Mouse (Mus musculus): ENCODE measurements around the gene Timm50. TPM values are rescaled to one million over a fixed set of nuclear protein-coding genes. Genes with fewer than 3 reads are reported as not detected.

The Timm50 gene
- polyA plus RNA-seq, 2 experiments: 98.1 to 138 TPM

DNA sequence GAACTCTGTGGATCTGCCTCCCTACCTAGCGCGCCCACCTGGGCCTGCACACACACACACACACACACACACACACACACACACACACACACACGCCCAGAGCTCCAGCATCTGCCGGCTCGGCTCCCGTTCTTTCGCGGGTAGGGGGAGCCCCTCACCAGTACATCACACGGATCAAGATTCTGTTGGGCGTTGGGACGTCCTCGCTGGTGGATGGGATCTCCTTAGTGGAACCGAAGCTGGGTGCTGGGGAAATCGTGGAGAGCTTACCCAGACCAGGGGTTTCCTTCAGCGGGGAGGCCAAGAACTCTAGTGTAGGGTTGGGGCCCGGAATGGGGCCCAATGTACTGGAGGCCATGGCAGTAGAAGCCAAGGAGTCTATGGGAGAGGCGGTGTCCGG lies 21.7 kb downstream of the Timm50 start:
- H3K4me3 ChIP-seq (replicated peaks; ENCODE audit: low read length): peak overlapping the region; percentile 11
- peak overlapping the region; percentile 32 for H3K4me2 ChIP-seq (replicated peaks; ENCODE audit: low read depth, low read length, severe bottlenecking)
- 3% methylated on average over 18 of the region's 18 CpGs for WGBS
- no peak overlapping the region for H3K9ac ChIP-seq (ENCODE audit: low read depth, low read length, severe bottlenecking)
- no peak for DNase-seq (ENCODE audit: low spot score)
- H3K27ac ChIP-seq (replicated peaks; ENCODE audit: low read depth, low read length): no peak overlapping the region
- H3K36me3 ChIP-seq (ENCODE audit: control insufficient read depth, insufficient read depth, low read length): no peaks in the 10 kb centered on the region
- no peak for TF ChIP-seq POLR2A (IDR thresholded peaks at IDR 0.05; ENCODE audit: borderline replicate concordance, extremely low read depth, insufficient read depth, insufficient read length)
- no peak for ATAC-seq (ENCODE audit: low FRiP score, low read depth)
- peaks cover 56% of the 10 kb centered on the region for H3K27me3 ChIP-seq (ENCODE audit: control insufficient read depth, insufficient read depth, low read length)
- H3K9me3 ChIP-seq (ENCODE audit: control insufficient read depth, low read length): no peaks in the 10 kb centered on the region
- no peaks in the 10 kb centered on the region for H3K4me1 ChIP-seq (ENCODE audit: control insufficient read depth, insufficient read depth, low read length)

DNA sequence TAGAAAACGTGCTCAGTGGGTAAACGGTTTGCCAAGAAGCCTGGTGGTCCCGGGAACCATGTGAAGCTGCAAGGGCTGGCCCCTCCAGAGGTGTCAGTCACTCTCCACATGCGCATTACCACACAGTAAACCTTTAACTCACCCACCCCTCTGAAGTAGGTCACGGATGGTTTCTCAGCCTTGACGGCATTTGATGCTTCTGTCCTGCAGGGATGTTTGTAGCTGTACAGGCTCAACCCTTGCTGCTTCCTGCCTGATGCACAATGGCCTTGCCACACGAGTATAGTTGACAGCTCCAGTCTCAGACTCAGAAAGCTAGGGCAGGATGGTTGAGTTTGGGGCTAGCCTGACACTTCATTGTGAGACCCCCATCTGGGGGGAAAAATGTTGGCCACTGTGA lies 31.2 kb downstream of the Timm50 start:
- Histone ChIP-seq H3K36me3 (ENCODE audit: control insufficient read depth, insufficient read depth, low read length) (no peaks in the 10 kb centered on the region), H3K27me3 (ENCODE audit: control insufficient read depth, insufficient read depth, low read length) (no peaks in the 10 kb centered on the region), H3K4me3 (replicated peaks; ENCODE audit: low read length) (no peak overlapping the region), H3K9ac (ENCODE audit: low read depth, low read length, severe bottlenecking) (no peak overlapping the region), H3K9me3 (ENCODE audit: control insufficient read depth, low read length) (no peaks in the 10 kb centered on the region), H3K4me1 (ENCODE audit: control insufficient read depth, insufficient read depth, low read length) (0 out of 2 replicates have a peak, but pooled peaks cover 5% of the 10 kb centered on the region), H3K4me2 (replicated peaks; ENCODE audit: low read depth, low read length, severe bottlenecking) (no peak overlapping the region), H3K27ac (replicated peaks; ENCODE audit: low read depth, low read length) (no peak overlapping the region)
- no peak for DNase-seq (ENCODE audit: low spot score)
- 71% methylated on average over 7 of the region's 7 CpGs for WGBS
- TF ChIP-seq POLR2A (IDR thresholded peaks at IDR 0.05; ENCODE audit: borderline replicate concordance, extremely low read depth, insufficient read depth, insufficient read length): no peak
- ATAC-seq (ENCODE audit: low FRiP score, low read depth): no peak

DNA sequence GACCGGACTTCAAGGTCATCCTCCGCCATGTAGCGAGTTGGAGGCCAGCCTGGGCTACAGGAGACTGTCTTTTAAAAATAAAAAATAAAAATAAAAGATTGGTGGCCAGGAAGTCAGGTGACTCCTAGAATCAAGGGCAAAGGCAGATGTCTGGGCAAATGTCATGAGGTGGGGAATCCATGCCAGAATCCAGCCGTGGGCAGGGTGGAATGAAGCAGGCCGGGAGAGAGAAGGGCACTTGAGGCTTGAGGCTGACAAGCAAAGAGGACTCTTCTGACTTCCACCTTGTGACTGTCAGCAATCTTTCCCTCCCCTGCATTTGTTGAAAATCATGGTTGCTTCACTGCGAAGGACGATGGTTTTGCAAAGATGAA lies 33.6 kb downstream of the Timm50 start:
- peak overlapping the region; percentile 84 for H3K4me2 ChIP-seq (replicated peaks; ENCODE audit: low read depth, low read length, severe bottlenecking)
- WGBS: 83% methylated on average over 7 of the region's 7 CpGs
- H3K9ac ChIP-seq (ENCODE audit: low read depth, low read length, severe bottlenecking): peak overlapping the region; percentile 92
- peaks cover under 1% of the 10 kb centered on the region; the same call in 1 of the 2 replicates for H3K36me3 ChIP-seq (ENCODE audit: control insufficient read depth, insufficient read depth, low read length)
- H3K9me3 ChIP-seq (ENCODE audit: control insufficient read depth, low read length): no peaks in the 10 kb centered on the region
- TF ChIP-seq POLR2A (IDR thresholded peaks at IDR 0.05; ENCODE audit: borderline replicate concordance, extremely low read depth, insufficient read depth, insufficient read length): no peak
- DNase-seq (ENCODE audit: low spot score) (no peak), ATAC-seq (ENCODE audit: low FRiP score, low read depth) (no peak; the same call in 1 of the 2 replicates)
- peak overlapping the region; percentile 73 for H3K4me3 ChIP-seq (replicated peaks; ENCODE audit: low read length)
- H3K27ac ChIP-seq (replicated peaks; ENCODE audit: low read depth, low read length): no peak overlapping the region; the same call in 1 of the 2 replicates
- H3K4me1 ChIP-seq (ENCODE audit: control insufficient read depth, insufficient read depth, low read length): 0 out of 2 replicates have a peak, but pooled peaks cover 5% of the 10 kb centered on the region
- no peaks in the 10 kb centered on the region for H3K27me3 ChIP-seq (ENCODE audit: control insufficient read depth, insufficient read depth, low read length)

DNA sequence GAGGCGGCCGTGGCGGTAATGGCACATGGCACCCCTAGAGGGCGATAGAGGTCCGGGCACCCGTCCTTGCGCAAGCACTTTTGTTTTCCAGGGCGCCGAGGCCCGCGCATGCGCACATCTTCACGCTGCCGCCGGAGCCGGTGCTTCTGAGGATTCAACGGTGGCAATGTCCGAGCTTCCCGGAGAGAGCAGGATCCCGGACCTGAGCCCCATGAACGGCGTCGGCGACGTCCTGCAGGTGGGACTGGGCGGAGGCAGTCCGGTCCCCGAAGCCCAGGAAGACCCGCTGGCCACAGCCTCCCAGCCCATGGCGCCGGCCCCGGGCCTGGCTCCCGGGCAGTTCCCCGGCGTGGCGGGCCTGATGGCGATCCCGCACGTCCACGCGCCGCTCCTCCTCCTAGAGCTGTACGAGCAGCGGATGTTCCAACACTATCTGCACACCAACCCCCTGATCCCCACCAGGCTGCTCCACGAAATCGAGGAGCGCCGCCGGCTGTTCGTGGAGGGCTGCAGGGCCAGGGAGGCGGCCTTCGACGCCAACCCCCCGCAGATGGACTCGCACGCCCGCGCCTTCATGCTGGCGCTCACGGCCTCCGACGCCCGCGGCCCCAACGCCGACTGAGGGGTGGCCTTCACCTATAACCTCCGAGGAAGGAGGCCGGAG lies 34.1 kb downstream of the Timm50 start, which contains the start of gene Eid2b:
TSS of gene Eid2b (plus strand) at position 125 of the 664 bp plus-strand sequence.
- 6% methylated on average over 68 of the region's 68 CpGs for WGBS
- Histone ChIP-seq H3K4me3 (replicated peaks; ENCODE audit: low read length) (peak within 1 kb of the TSS; percentile 73), H3K9ac (ENCODE audit: low read depth, low read length, severe bottlenecking) (peak within 1 kb of the TSS; percentile 92), H3K9me3 (ENCODE audit: control insufficient read depth, low read length) (no peaks in the 10 kb centered on the region), H3K27me3 (ENCODE audit: control insufficient read depth, insufficient read depth, low read length) (no peaks in the 10 kb centered on the region), H3K4me1 (ENCODE audit: control insufficient read depth, insufficient read depth, low read length) (0 out of 2 replicates have a peak, but pooled peaks cover 5% of the 10 kb centered on the region), H3K4me2 (replicated peaks; ENCODE audit: low read depth, low read length, severe bottlenecking) (peak within 1 kb of the TSS; percentile 84), H3K27ac (replicated peaks; ENCODE audit: low read depth, low read length) (peak within 1 kb of the TSS; percentile 52; the same call in 1 of the 2 replicates), H3K36me3 (ENCODE audit: control insufficient read depth, insufficient read depth, low read length) (peaks cover 5% of the 10 kb centered on the region; the same call in 1 of the 2 replicates)
- TF ChIP-seq POLR2A (IDR thresholded peaks at IDR 0.05; ENCODE audit: borderline replicate concordance, extremely low read depth, insufficient read depth, insufficient read length): peak; percentile 57; the same call in 1 of the 2 replicates
- ATAC-seq (ENCODE audit: low FRiP score, low read depth): peak; percentile 71
- peak; percentile 96 for DNase-seq (ENCODE audit: low spot score)

DNA sequence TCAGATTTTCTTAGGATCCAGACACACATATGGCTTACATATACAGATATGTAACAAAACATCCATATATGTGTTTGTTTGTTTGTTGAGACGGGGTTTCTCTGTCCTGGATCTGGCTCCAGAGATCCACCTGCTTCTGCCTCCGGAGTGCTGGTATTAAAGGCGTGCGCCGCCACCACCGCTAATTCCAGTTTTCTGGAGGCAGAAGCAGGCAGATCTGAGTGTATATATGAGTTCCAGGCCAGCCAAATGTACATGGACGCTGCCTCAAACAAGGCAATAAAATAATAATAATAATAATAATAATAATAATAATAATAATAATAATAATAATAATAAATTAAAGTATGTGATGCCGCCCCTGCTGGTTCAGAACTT lies 34.6 kb downstream of the Timm50 start:
- Histone ChIP-seq H3K9ac (ENCODE audit: low read depth, low read length, severe bottlenecking) (no peak overlapping the region), H3K36me3 (ENCODE audit: control insufficient read depth, insufficient read depth, low read length) (peaks cover 9% of the 10 kb centered on the region; the same call in 1 of the 2 replicates), H3K4me1 (ENCODE audit: control insufficient read depth, insufficient read depth, low read length) (0 out of 2 replicates have a peak, but pooled peaks cover 5% of the 10 kb centered on the region), H3K27me3 (ENCODE audit: control insufficient read depth, insufficient read depth, low read length) (no peaks in the 10 kb centered on the region), H3K9me3 (ENCODE audit: control insufficient read depth, low read length) (no peaks in the 10 kb centered on the region), H3K4me3 (replicated peaks; ENCODE audit: low read length) (peak overlapping the region; percentile 73), H3K27ac (replicated peaks; ENCODE audit: low read depth, low read length) (no peak overlapping the region), H3K4me2 (replicated peaks; ENCODE audit: low read depth, low read length, severe bottlenecking) (peak overlapping the region; percentile 84; the same call in 1 of the 2 replicates)
- no peak for ATAC-seq (ENCODE audit: low FRiP score, low read depth)
- WGBS: 63% methylated on average over 8 of the region's 8 CpGs
- no peak for DNase-seq (ENCODE audit: low spot score)
- no peak for TF ChIP-seq POLR2A (IDR thresholded peaks at IDR 0.05; ENCODE audit: borderline replicate concordance, extremely low read depth, insufficient read depth, insufficient read length)
